Mouse (Mus musculus) retina, adult 2 months (tissue): ENCODE results near the gene Rnf135.
"Not testable (repeated sequence)": the region's sequence is repeated elsewhere in the genome, so short reads cannot be mapped to it uniquely, and the experiment has no call there.

Experiments used
- DNase-seq: peaks from one replicate; pipeline ENCODE4 v3.0.0-alpha.2; 2012; ENCODE audit warnings: low read depth, low spot score

Gene Rnf135

DNA sequence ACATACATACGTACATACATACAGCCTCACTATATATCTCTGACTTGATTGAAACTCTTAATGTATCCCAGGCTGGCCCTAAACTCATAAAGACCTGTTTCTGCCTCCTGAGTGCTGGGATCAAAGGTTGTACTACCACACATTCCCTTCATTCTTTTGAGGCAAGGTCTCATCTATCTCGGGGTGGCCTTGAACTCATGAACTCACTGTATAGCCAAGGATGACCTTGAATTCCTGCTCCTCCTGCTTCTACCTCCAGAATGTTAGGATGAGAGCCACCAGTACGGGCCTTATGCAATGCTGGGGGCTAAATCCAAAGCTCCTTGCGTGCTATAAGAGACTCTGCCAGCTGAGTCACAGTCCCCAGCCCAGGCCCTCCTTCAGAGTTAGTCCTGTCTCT, 22.6 kb upstream of the Rnf135 start:
- DNase-seq = no peak

DNA sequence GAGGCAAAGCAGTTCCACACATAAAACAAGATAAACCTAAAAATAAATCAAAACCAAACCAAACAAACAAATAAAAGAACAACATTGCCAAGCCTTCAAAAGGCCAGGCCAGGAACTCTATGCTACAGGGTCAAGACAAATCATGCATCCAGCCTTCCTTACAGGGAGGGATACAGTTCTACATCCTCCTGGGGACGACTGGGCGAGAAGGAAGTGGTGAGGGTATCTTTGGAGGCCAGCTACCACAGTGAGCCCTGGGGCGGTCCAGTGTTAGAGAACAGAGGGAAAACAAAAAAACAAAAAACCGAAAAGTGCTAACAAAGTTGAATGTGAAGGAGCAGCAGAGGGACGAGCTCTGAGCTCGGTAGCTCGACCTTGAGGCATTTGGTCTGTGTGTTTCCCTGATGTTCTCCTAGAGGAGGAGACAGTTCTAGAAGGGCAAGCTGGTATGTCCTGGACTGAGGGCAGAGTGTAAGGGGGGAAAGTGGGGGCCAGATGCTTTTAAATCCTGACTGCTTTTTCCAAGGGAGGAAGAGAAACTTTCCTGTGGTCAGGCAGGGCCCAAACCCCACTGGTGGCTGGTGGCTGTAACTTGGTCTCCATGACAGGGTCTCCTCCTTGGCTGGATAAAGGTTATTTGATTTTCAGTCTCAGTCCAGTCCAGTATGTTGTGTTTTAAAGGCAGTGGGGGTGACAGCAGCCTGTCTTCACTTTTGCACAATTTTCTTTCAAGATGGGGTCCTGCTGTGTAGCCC, 20.1 kb upstream of the Rnf135 start:
- DNase-seq = no peak

- no peak for DNase-seq
These were observed 19.4 kb upstream of the Rnf135 start for GRCm38 (mm10) chr11:80164224-80164623.

DNA sequence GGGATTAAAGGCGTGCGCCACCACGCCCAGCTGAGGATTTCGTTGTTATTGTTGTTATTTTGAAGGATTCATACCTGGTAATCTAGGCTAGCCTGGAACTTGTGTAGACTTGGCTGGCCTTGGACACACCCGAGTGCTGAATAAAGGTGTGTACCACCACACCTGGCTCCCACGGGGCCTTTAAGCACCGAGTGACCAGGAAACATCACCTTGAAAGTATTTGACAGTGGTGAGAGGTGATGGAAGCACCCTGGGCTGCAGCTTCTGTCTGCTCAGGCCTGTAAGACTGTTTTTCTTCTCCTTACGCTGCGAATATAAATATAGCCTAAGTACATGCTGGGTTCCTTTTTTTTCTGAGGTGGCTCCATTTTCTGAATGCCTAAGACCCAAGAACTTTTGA, 15.5 kb upstream of the Rnf135 start:
- no peak for DNase-seq

- DNase-seq = no peak
These were observed 14.9 kb upstream of the Rnf135 start for GRCm38 (mm10) chr11:80168611-80169249.

DNA sequence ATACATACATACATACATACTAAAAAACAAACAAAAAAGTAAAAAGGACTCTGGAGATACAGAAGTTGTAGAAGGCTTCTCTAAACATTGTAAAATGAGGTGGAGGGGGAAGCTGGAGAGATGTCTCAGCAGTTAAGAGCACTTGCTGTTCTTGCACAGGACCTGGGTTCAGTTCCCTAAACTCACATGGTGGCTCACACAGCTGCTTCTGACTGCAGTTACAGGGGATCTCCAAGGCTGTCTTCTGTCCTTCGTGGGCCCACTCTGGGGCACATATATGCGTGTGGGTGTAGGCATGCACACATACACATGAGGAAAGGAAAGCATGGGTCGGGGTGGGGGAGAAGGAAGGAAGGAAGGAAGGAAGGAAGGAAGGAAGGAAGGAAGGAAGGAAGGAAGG, 14.0 kb upstream of the Rnf135 start:
- DNase-seq = no peak

DNA sequence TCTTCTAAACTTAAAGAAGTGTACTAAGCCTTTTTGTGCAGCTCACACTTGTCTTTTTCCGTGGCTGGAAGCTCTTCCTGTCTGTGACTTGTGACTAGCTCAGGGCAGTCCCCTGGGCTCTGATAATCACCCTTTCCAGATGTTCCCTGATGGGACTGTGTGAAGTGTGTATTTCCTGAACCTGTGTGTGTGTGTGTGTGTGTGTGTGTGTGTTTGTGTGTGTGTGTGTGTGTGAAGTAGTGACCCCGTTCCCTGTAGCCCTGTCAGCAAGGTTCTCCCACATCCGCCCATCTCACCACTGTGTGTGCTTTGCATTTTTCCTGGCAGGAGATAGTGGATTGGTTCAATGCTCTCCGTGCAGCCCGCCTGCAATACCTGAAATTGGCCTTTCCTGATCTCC, 13.3 kb upstream of the Rnf135 start:
- no peak for DNase-seq

GRCm38 (mm10) chr11:80171884-80172283, 11.8 kb upstream of the Rnf135 start:
- no peak for DNase-seq

DNA sequence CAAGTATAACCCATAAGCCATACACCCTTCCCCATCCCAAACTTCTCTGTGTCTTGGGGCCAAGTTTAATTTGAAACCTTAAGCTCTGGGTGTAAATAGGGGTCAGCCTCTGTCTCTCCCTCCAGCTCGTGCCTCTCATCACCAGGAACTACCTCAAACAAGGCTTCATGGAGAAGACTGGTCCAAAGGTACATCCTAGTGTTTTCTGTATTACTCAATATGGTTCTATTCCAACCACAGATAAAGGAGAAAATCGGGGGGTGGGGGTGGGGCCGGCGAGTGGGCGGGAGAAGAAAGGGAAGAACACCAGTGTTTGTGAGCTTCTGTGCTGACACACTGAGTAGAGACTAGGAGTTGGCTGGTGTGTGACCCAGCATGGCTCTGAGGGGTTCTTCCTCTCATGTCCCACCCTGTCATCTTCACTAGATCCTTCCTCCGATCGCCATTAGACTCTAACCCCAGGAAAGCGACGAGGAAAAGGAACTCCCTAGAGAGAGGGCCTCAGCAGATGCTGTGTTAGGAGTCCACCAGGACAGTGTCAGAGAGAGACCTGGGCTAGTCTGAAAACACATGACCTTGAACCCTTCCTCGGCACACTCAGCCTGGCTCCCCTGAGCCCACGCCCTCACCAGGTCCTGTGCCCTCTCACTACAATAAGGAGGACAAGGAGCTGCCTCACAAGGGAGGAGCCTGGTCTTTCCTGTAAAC, 9.5 kb upstream of the Rnf135 start:
- no peak for DNase-seq

- no peak for DNase-seq
These were observed 6.4 kb upstream of the Rnf135 start for GRCm38 (mm10) chr11:80176911-80177895.

GRCm38 (mm10) chr11:80178316-80178715, 5.3 kb upstream of the Rnf135 start:
- DNase-seq = no peak

- DNase-seq = no peak
These were observed 2.5 kb upstream of the Rnf135 start for GRCm38 (mm10) chr11:80181021-80181749.

GRCm38 (mm10) chr11:80183054-80183704, 472 bp upstream of the Rnf135 start:
- DNase-seq = not testable (repeated sequence)

GRCm38 (mm10) chr11:80184531-80185071, 950 bp downstream of the Rnf135 start:
- DNase-seq = no peak

- DNase-seq = not testable (repeated sequence)
These were observed 1.9 kb downstream of the Rnf135 start for GRCm38 (mm10) chr11:80185441-80185976.

DNA sequence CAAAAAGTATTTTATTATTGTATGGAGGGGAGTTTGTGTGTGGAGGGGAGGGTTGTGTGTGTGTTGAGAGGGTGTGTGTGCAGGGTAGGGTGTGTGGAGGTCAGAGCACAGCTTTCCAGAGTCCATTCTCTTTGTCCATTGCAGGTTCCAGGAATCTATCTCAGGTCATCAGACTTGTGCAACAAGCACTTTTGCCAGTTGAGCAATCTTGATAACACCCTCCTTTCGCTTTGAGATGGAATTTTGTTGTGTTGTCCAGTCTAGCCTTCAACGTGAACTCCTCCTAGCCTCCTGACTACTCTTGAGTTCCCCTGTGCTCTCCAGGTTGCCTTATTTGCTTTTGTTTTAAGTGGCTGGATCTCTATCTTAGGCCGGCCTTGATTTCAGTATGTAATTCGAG, 6.6 kb downstream of the Rnf135 start:
- DNase-seq = no peak

DNA sequence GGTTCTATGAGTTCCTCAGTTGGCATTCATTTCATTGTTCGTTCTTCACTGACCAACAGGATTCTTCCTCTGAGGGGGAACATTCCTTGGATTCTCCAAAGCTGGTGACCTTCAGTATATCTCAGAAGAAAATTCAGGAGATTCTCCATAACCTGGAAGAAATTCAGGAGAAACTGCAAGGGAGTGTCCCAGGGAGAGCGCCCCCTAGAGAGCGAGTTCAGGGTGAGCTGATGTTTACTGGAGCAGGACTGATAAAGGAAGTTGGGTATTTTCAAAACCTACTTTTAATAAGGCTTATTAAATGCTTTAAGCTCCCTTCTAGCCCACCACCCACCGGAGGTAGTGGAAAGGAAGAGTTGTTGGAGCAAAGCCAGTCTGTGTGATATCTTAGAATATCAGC, 10.2 kb downstream of the Rnf135 start:
- no peak for DNase-seq

GRCm38 (mm10) chr11:80196351-80196750, 12.7 kb downstream of the Rnf135 start:
- DNase-seq = no peak

DNA sequence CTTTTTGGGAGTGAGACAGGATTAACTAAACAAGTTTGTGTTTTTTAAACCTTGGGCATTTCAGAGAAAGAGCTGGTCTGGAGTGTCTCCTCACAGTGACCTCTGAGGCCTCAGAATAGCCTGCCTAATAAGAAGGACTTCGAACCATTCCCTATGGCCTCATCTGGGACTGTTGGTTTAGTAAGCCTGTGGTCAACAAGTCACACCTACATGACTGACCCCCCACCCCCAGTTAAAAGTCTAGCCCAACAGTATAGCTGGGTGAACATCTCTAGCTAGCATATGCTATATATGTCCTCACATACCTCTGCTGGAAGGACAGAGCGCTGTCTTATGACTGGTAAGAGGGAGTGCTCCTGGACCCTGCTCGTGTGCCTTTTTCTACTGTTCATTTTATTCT, 15.7 kb downstream of the Rnf135 start:
- DNase-seq = no peak

- DNase-seq = no peak
These were observed 16.1 kb downstream of the Rnf135 start for GRCm38 (mm10) chr11:80199773-80200172.
